Mouse (Mus musculus): Measurements from ENCODE around the gene 2010111I01Rik. TPM values are rescaled to one million over a fixed set of nuclear protein-coding genes. Genes with fewer than 3 reads are reported as not detected.
"Not testable (repeated sequence)": the region's sequence is repeated elsewhere in the genome, so short reads cannot be mapped to it uniquely, and the experiment has no call there.

Gene 2010111I01Rik
- polyA plus RNA-seq, 1 experiment, result not detected

- H3K27ac ChIP-seq (ENCODE audit: insufficient read depth, low read depth, low read length), result peak overlapping the region; percentile 33; the same call in 1 of the 2 replicates
- 71% methylated on average over 7 of the region's 7 CpGs for WGBS
- H3K4me1 ChIP-seq (ENCODE audit: control insufficient read depth, insufficient read depth, low read length), result peaks cover 8% of the 10 kb centered on the region
- TF ChIP-seq CTCF (IDR thresholded peaks at IDR 0.05; ENCODE audit: insufficient read depth, low read depth, low read length), result no peak
- no peak for TF ChIP-seq POLR2A (IDR thresholded peaks at IDR 0.05; ENCODE audit: insufficient read depth, low read depth, low read length)
- H3K4me3 ChIP-seq (ENCODE audit: insufficient read depth, low read depth, low read length), result no peak overlapping the region
Observed at GRCm38 (mm10) chr13:63230955-63231701, 266.4 kb downstream of the 2010111I01Rik start.

- Histone ChIP-seq H3K4me1 (ENCODE audit: control insufficient read depth, insufficient read depth, low read length) (peaks cover 8% of the 10 kb centered on the region), H3K4me3 (ENCODE audit: insufficient read depth, low read depth, low read length) (no peak overlapping the region), H3K27ac (ENCODE audit: insufficient read depth, low read depth, low read length) (peak overlapping the region; percentile 33; the same call in 1 of the 2 replicates)
- 29% methylated on average over 3 of the region's 3 CpGs for WGBS
- no peak for TF ChIP-seq POLR2A (IDR thresholded peaks at IDR 0.05; ENCODE audit: insufficient read depth, low read depth, low read length)
- TF ChIP-seq CTCF (IDR thresholded peaks at IDR 0.05; ENCODE audit: insufficient read depth, low read depth, low read length), result no peak
Observed at GRCm38 (mm10) chr13:63231702-63232070, 267.0 kb downstream of the 2010111I01Rik start.

GRCm38 (mm10) chr13:63232558-63232957 is 267.9 kb downstream of the 2010111I01Rik start:
- H3K27ac ChIP-seq (ENCODE audit: insufficient read depth, low read depth, low read length), result no peak overlapping the region
- TF ChIP-seq CTCF (IDR thresholded peaks at IDR 0.05; ENCODE audit: insufficient read depth, low read depth, low read length) (no peak), POLR2A (IDR thresholded peaks at IDR 0.05; ENCODE audit: insufficient read depth, low read depth, low read length) (no peak)
- H3K4me3 ChIP-seq (ENCODE audit: insufficient read depth, low read depth, low read length), result no peak overlapping the region
- H3K4me1 ChIP-seq (ENCODE audit: control insufficient read depth, insufficient read depth, low read length), result peaks cover 8% of the 10 kb centered on the region
- WGBS, result 67% methylated on average over 2 of the region's 2 CpGs

GRCm38 (mm10) chr13:63234520-63234919 is 269.8 kb downstream of the 2010111I01Rik start:
- H3K27ac ChIP-seq (ENCODE audit: insufficient read depth, low read depth, low read length); H3K4me3 ChIP-seq (ENCODE audit: insufficient read depth, low read depth, low read length): not testable (repeated sequence)
- peaks cover 10% of the 10 kb centered on the region for H3K4me1 ChIP-seq (ENCODE audit: control insufficient read depth, insufficient read depth, low read length)

GRCm38 (mm10) chr13:63235551-63235950 is 270.9 kb downstream of the 2010111I01Rik start:
- TF ChIP-seq POLR2A (IDR thresholded peaks at IDR 0.05; ENCODE audit: insufficient read depth, low read depth, low read length) (no peak), CTCF (IDR thresholded peaks at IDR 0.05; ENCODE audit: insufficient read depth, low read depth, low read length) (no peak)
- 89% methylated on average over 3 of the region's 3 CpGs for WGBS

GRCm38 (mm10) chr13:63236159-63236893 is 271.6 kb downstream of the 2010111I01Rik start:
- 70% methylated on average over 5 of the region's 5 CpGs for WGBS
- Histone ChIP-seq H3K4me3 (ENCODE audit: insufficient read depth, low read depth, low read length) (no peak overlapping the region), H3K4me1 (ENCODE audit: control insufficient read depth, insufficient read depth, low read length) (peaks cover 8% of the 10 kb centered on the region), H3K27ac (ENCODE audit: insufficient read depth, low read depth, low read length) (no peak overlapping the region)
- no peak for TF ChIP-seq CTCF (IDR thresholded peaks at IDR 0.05; ENCODE audit: insufficient read depth, low read depth, low read length)

More at GRCm38 (mm10) chr13:63235551-63235950, 270.9 kb downstream of the 2010111I01Rik start:
- Histone ChIP-seq H3K27ac (ENCODE audit: insufficient read depth, low read depth, low read length) (no peak overlapping the region), H3K4me1 (ENCODE audit: control insufficient read depth, insufficient read depth, low read length) (peaks cover 11% of the 10 kb centered on the region), H3K4me3 (ENCODE audit: insufficient read depth, low read depth, low read length) (no peak overlapping the region)

GRCm38 (mm10) chr13:63238045-63238444 is 273.4 kb downstream of the 2010111I01Rik start:
- no peak overlapping the region for H3K27ac ChIP-seq (ENCODE audit: insufficient read depth, low read depth, low read length)
- no peak for TF ChIP-seq CTCF (IDR thresholded peaks at IDR 0.05; ENCODE audit: insufficient read depth, low read depth, low read length)
- TF ChIP-seq POLR2A (IDR thresholded peaks at IDR 0.05; ENCODE audit: insufficient read depth, low read depth, low read length), result no peak
- WGBS, result 96% methylated on average over 7 of the region's 7 CpGs
- H3K4me3 ChIP-seq (ENCODE audit: insufficient read depth, low read depth, low read length), result no peak overlapping the region
- peaks cover 10% of the 10 kb centered on the region for H3K4me1 ChIP-seq (ENCODE audit: control insufficient read depth, insufficient read depth, low read length)

GRCm38 (mm10) chr13:63239301-63239804 is 274.7 kb downstream of the 2010111I01Rik start:
- Histone ChIP-seq H3K4me1 (ENCODE audit: control insufficient read depth, insufficient read depth, low read length) (peaks cover 11% of the 10 kb centered on the region), H3K27ac (ENCODE audit: insufficient read depth, low read depth, low read length) (no peak overlapping the region), H3K4me3 (ENCODE audit: insufficient read depth, low read depth, low read length) (peak overlapping the region; percentile 44)
- no peak for TF ChIP-seq POLR2A (IDR thresholded peaks at IDR 0.05; ENCODE audit: insufficient read depth, low read depth, low read length)
- no peak for TF ChIP-seq CTCF (IDR thresholded peaks at IDR 0.05; ENCODE audit: insufficient read depth, low read depth, low read length)
- WGBS, result 8% methylated on average over 11 of the region's 11 CpGs
